Mouse (Mus musculus): ENCODE data around the gene Zic2. TPM values are rescaled to one million over a fixed set of nuclear protein-coding genes. Genes with fewer than 3 reads are reported as not detected.

The Zic2 gene
- total RNA-seq (2014; rRNA removed) = not detected in 2 replicates
- polyA plus RNA-seq (2012; rRNA removed) = not detected in 2 replicates

DNA sequence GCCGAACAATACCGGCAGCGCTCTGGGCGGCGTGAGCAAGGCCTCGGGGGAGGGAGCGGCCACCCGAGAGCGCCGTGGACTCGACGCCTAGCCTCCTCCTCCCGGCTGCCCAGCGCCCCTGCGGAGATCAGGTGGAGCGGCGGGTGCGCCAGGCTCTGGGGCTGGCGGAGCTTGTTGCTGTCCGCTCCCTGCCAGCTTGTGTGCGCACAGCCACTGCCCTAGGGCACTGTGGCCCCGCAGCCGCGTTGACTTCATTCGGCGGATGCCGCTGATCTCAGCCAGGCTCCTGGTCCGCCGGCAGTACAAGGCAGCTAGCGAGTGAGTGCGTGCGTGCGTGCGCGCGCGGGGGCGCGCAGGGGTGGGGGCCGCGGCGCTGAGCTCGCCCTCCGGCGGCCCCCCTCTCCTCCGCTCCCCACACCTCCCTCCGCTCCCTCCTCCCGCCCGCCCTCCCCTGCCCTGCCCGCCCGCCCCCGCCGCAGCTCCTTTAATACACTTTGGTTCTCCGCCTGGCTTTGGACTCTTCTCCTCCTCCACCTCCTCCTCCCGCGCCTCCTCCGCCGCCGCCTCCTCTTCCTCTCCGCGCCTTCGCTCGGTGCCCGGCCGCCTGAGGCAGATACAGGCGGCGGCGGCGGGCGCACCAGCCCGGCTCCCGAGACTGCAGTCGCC lies at the start of gene Zic2:
TSS of gene Zic2 (plus strand) at position 545 of the 666 bp plus-strand sequence.
- peak within 1 kb of the TSS; percentile 31; the same call in 1 of the 2 replicates for H3K4me3 ChIP-seq (ENCODE audit: insufficient read depth, low read depth, low read length)
- peaks cover 29% of the 10 kb centered on the region for H3K27me3 ChIP-seq (ENCODE audit: control insufficient read depth, insufficient read depth, low read length)
- H3K9ac ChIP-seq (ENCODE audit: low read depth, low read length) = no peak within 1 kb of the TSS
- WGBS = 1% methylated on average over 58 of the region's 73 CpGs
- DNase-seq (ENCODE audit: extremely low read depth, low read depth, low spot score) = no peak
- H3K36me3 ChIP-seq (ENCODE audit: control insufficient read depth, insufficient read depth, low read length) = no peaks in the 10 kb centered on the region
- H3K4me1 ChIP-seq (ENCODE audit: control insufficient read depth, insufficient read depth, low read length) = no peaks in the 10 kb centered on the region
- TF ChIP-seq CTCF (IDR thresholded peaks at IDR 0.05; ENCODE audit: low read depth, low read length) = no peak
- no peak for TF ChIP-seq POLR2A (IDR thresholded peaks at IDR 0.05; ENCODE audit: extremely low read depth, insufficient read depth, low read length)
- H3K27ac ChIP-seq (replicated peaks; ENCODE audit: insufficient read depth, low read depth, low read length) = no peak within 1 kb of the TSS
- no peaks in the 10 kb centered on the region for H3K79me2 ChIP-seq (ENCODE audit: control insufficient read depth, insufficient read depth, low read length)

DNA sequence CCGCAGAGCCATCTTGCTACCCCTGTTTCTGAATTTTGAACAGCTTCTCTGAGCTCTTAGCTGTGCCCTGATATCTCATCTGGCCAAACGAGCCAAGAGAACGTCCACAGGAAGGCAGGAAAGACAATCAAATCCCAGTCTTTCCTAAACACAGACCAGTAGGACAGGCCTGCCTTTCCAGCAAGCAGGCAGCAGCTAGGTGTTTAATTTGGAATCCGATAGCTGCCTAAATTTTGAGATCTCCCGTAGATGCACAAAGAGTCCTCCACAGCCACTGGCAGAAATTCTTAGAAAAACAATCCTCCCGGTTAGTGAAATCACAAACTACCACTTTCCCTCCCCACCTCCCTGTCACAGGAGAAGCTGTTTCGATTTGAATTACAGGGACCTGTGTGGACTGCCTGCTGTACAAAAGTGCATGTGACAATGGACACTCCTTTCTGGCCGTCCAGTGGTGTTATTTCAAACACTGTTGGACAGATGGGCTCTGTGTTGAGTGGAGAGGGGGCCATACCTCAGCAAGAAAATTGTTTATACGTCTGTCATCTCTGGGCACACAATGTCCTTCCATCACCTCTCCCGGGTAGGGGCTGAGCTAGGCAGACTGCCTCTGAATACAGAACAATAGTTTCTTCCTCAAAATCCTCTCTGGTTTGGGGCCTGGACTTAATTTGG lies 48.6 kb upstream of the Zic2 start:
- TF ChIP-seq POLR2A (IDR thresholded peaks at IDR 0.05; ENCODE audit: extremely low read depth, insufficient read depth, low read length) (no peak), CTCF (IDR thresholded peaks at IDR 0.05; ENCODE audit: low read depth, low read length) (no peak)

DNA sequence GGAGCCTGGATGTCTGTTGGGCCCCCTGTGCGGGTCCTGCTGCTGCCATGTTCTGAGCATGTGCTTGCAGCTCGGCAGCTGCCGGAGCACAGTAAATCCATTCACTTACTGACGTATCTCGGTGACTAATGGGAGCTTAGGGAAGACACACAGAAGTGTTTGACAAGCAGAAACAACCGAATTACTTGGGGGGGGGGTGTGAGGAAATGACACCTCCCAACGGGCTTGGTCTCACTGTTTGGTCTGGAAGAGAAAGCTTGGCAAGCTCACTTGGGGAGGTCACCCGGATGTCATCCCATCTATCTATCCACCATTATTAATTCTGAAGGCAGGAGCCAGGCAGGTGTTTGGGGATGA lies 48.1 kb upstream of the Zic2 start:
- Histone ChIP-seq H3K4me3 (ENCODE audit: insufficient read depth, low read depth, low read length) (no peak overlapping the region), H3K36me3 (ENCODE audit: control insufficient read depth, insufficient read depth, low read length) (no peaks in the 10 kb centered on the region), H3K27ac (replicated peaks; ENCODE audit: insufficient read depth, low read depth, low read length) (no peak overlapping the region), H3K79me2 (ENCODE audit: control insufficient read depth, insufficient read depth, low read length) (no peaks in the 10 kb centered on the region), H3K9ac (ENCODE audit: low read depth, low read length) (no peak overlapping the region), H3K4me1 (ENCODE audit: control insufficient read depth, insufficient read depth, low read length) (no peaks in the 10 kb centered on the region), H3K27me3 (ENCODE audit: control insufficient read depth, insufficient read depth, low read length) (no peaks in the 10 kb centered on the region; the same call in 1 of the 2 replicates)
- WGBS = 72% methylated on average over 8 of the region's 8 CpGs
- no peak for TF ChIP-seq POLR2A (IDR thresholded peaks at IDR 0.05; ENCODE audit: extremely low read depth, insufficient read depth, low read length)
- no peak for TF ChIP-seq CTCF (IDR thresholded peaks at IDR 0.05; ENCODE audit: low read depth, low read length)
- DNase-seq (ENCODE audit: extremely low read depth, low read depth, low spot score) = no peak

More for the DNA sequence above, 48.6 kb upstream of the Zic2 start:
- peaks cover 2% of the 10 kb centered on the region; the same call in 1 of the 2 replicates for H3K27me3 ChIP-seq (ENCODE audit: control insufficient read depth, insufficient read depth, low read length)
- no peaks in the 10 kb centered on the region for H3K79me2 ChIP-seq (ENCODE audit: control insufficient read depth, insufficient read depth, low read length)
- H3K9ac ChIP-seq (ENCODE audit: low read depth, low read length) = no peak overlapping the region
- no peak overlapping the region for H3K27ac ChIP-seq (replicated peaks; ENCODE audit: insufficient read depth, low read depth, low read length)
- no peak overlapping the region for H3K4me3 ChIP-seq (ENCODE audit: insufficient read depth, low read depth, low read length)
- H3K4me1 ChIP-seq (ENCODE audit: control insufficient read depth, insufficient read depth, low read length) = no peaks in the 10 kb centered on the region
- WGBS = 57% methylated on average over 10 of the region's 10 CpGs
- no peak for DNase-seq (ENCODE audit: extremely low read depth, low read depth, low spot score)
- no peaks in the 10 kb centered on the region for H3K36me3 ChIP-seq (ENCODE audit: control insufficient read depth, insufficient read depth, low read length)

DNA sequence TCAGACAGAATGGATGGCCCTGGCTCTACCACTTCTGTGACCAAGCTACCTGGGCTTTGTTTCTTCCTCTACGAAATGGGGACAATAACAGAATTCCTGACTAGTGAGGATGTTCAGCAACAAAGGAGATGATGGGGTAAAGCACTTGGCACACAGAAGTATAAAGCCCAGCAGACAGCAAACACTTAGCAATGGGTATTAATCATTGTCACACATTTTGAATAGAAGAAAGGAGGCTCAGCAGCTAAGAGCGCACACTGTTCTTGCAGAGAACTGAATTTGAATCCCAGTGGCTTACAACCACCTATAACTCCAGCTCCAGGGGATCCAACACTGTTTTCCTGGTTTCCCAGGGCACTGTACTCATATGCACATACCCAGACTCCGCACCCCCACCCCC lies 47.6 kb upstream of the Zic2 start:
- Histone ChIP-seq H3K4me3 (ENCODE audit: insufficient read depth, low read depth, low read length) (no peak overlapping the region), H3K36me3 (ENCODE audit: control insufficient read depth, insufficient read depth, low read length) (no peaks in the 10 kb centered on the region), H3K9ac (ENCODE audit: low read depth, low read length) (no peak overlapping the region), H3K79me2 (ENCODE audit: control insufficient read depth, insufficient read depth, low read length) (no peaks in the 10 kb centered on the region), H3K4me1 (ENCODE audit: control insufficient read depth, insufficient read depth, low read length) (no peaks in the 10 kb centered on the region), H3K27me3 (ENCODE audit: control insufficient read depth, insufficient read depth, low read length) (no peaks in the 10 kb centered on the region; the same call in 1 of the 2 replicates), H3K27ac (replicated peaks; ENCODE audit: insufficient read depth, low read depth, low read length) (no peak overlapping the region)
- WGBS = 94% methylated on average over 3 of the region's 3 CpGs
- no peak for DNase-seq (ENCODE audit: extremely low read depth, low read depth, low spot score)
- no peak for TF ChIP-seq CTCF (IDR thresholded peaks at IDR 0.05; ENCODE audit: low read depth, low read length)
- TF ChIP-seq POLR2A (IDR thresholded peaks at IDR 0.05; ENCODE audit: extremely low read depth, insufficient read depth, low read length) = no peak

DNA sequence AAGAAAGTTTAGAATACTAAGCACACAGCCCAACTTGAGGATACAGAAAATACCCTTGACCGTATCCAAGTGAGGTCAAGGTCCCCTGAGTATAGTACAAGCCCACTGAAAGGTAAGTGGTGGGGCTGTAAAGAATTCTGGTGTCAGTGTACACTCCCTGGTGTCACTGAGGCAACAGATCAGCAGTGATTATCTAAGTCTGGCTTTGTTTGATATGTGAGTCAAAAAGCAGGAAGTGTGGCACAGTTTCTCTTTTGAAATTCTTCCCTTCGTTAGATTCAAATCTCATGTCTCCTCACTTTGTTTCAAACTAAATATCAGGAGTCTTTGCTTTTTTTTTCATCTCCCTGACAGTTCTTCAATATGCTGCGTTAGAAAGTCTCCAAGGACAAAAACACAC lies 42.7 kb upstream of the Zic2 start:
- TF ChIP-seq CTCF (IDR thresholded peaks at IDR 0.05; ENCODE audit: low read depth, low read length) = no peak
- TF ChIP-seq POLR2A (IDR thresholded peaks at IDR 0.05; ENCODE audit: extremely low read depth, insufficient read depth, low read length) = no peak
- Histone ChIP-seq H3K4me1 (ENCODE audit: control insufficient read depth, insufficient read depth, low read length) (no peaks in the 10 kb centered on the region), H3K9ac (ENCODE audit: low read depth, low read length) (no peak overlapping the region), H3K36me3 (ENCODE audit: control insufficient read depth, insufficient read depth, low read length) (no peaks in the 10 kb centered on the region), H3K4me3 (ENCODE audit: insufficient read depth, low read depth, low read length) (no peak overlapping the region), H3K27me3 (ENCODE audit: control insufficient read depth, insufficient read depth, low read length) (no peaks in the 10 kb centered on the region), H3K27ac (replicated peaks; ENCODE audit: insufficient read depth, low read depth, low read length) (no peak overlapping the region), H3K79me2 (ENCODE audit: control insufficient read depth, insufficient read depth, low read length) (no peaks in the 10 kb centered on the region)
- 48% methylated on average over 3 of the region's 3 CpGs for WGBS
- DNase-seq (ENCODE audit: extremely low read depth, low read depth, low spot score) = no peak

DNA sequence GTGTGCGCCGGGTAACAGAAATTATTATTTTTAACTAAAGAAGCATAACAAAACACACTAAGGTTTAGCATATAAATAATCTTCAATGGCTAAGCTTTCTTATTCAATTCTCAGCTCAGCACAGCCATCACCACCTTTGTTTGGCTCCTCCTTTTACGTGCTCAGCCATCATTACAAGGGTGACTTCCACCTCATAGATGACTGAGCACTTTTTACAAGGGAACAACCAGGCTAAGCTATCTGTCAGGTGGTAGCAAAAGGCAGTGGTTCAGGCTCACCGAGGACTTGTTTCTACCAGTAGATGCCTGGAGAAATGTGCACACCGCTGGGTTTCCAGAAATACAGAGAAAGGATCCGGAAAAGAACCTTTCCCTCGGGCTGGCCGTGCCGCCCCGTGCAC lies 41.2 kb upstream of the Zic2 start:
- WGBS = 93% methylated on average over 10 of the region's 10 CpGs
- Histone ChIP-seq H3K36me3 (ENCODE audit: control insufficient read depth, insufficient read depth, low read length) (no peaks in the 10 kb centered on the region), H3K27ac (replicated peaks; ENCODE audit: insufficient read depth, low read depth, low read length) (no peak overlapping the region), H3K4me1 (ENCODE audit: control insufficient read depth, insufficient read depth, low read length) (no peaks in the 10 kb centered on the region), H3K4me3 (ENCODE audit: insufficient read depth, low read depth, low read length) (no peak overlapping the region), H3K9ac (ENCODE audit: low read depth, low read length) (no peak overlapping the region), H3K27me3 (ENCODE audit: control insufficient read depth, insufficient read depth, low read length) (no peaks in the 10 kb centered on the region), H3K79me2 (ENCODE audit: control insufficient read depth, insufficient read depth, low read length) (no peaks in the 10 kb centered on the region)
- DNase-seq (ENCODE audit: extremely low read depth, low read depth, low spot score) = no peak
- TF ChIP-seq POLR2A (IDR thresholded peaks at IDR 0.05; ENCODE audit: extremely low read depth, insufficient read depth, low read length) (no peak), CTCF (IDR thresholded peaks at IDR 0.05; ENCODE audit: low read depth, low read length) (no peak)
